Mouse (Mus musculus): ENCODE data around the gene AW822073.

DNA sequence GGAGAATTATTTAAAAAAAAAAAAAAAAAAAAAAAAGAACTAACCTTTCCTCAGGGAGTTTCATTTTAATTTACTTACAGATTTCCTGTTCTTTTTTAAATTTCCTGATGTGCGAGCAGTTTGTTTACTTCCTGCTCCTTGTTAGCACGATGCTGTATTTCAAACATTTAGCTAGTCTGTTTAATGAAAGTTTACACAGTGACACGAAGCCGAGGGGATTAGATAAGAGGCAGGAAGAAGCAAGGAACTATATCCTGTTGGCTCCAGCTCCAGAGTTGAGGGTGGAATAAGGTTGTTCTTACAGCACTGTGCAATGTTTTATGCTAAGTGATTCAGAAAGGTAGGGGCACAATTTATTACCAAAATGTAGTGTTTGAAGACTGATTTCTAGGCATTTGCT lies 31.2 kb upstream of the AW822073 start:
- TF ChIP-seq EP300 (IDR thresholded peaks at IDR 0.05; ENCODE audit: low read depth): no peak
- TF ChIP-seq CTCF (IDR thresholded peaks at IDR 0.05; ENCODE audit: low read depth): no peak

All from liver, postnatal 0 days (tissue).